Mouse (Mus musculus) left cerebral cortex, postnatal 4 days (tissue): ENCODE data around the gene Arid1b. TPM values are rescaled to one million over a fixed set of nuclear protein-coding genes. Genes with fewer than 3 reads are reported as not detected.

Source experiments
- DNase-seq: peaks from one replicate; pipeline ENCODE4 v3.0.0-alpha.2; 2022
- intact Hi-C: fragments of 180-260 bp; cut with DNase I; formaldehyde crosslinking; loops from one replicate; pipeline ENCODE4 v1.15.1; 2025
- total RNA-seq, 2 experiments: library from RNA; stranded (reverse); gene quantifications; 2 replicates each; pipeline ENCODE4 v1.2.3; 2021

The Arid1b gene
- total RNA-seq, 2 experiments from 2014 or later, result 103 to 107 TPM

GRCm38 (mm10) chr17:5293653-5294584, 299.8 kb downstream of the Arid1b start:
- intact Hi-C loops, result no loop called here

DNA sequence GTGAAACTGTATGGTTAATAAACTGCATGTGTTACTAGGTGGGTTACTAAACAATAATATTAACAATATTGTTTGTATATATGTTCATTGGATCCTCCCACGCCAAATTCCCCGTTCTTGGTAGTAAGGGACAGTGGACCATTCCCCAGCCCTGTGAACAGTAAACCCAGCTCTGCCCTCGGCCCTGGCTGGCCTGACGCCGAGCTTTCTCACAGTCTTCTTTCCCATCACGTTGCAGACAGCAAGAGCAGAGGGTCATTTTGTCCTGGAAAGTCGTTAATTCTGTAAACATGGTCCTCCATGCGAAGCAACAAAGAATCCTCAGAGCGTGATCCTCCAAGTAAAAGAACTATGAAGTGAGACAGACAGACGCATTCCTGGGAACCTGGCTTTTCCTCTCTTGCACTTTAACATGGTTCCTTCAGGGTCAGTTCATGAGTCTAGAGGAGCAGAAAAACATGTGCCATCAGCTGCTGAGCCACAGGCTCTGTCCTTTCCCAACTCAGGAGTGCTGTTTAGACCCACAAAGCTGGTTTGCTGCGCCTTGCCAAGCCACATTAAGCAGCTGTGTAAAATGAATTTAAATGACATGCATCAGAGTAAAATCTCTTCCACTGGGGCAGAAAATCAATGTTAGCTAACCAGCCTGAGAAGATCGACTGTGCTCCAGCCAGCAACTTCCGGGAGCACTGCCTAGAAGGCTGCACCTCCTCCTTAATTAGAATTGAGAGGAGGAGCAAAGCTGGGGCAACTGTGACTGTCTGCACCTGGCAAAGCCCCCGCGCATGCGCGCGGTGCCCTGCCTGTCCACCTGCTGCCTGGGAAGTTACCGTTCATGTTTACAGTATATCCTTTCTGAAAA, 301.2 kb downstream of the Arid1b start:
- intact Hi-C loops, result no loop called here
- DNase-seq, result peak; percentile 81

More at GRCm38 (mm10) chr17:5293653-5294584, 299.8 kb downstream of the Arid1b start:
- no peak for DNase-seq

DNA sequence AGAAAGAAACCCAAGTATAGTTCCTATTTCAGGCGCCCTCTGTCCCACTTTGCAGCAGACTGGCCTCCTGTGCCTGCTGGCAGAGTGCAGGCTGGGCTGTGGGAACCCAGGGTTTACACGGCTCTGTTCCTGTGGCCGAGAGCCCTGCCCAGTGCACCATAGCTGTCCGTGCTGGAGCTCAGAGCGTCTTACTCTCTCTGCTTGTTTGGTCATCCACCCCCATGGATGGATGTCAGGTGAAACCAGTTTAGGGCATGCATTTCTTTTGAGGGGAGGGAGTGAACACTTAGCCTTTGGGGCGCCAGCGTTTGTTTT, 301.8 kb downstream of the Arid1b start:
- intact Hi-C loops, result no loop called here

GRCm38 (mm10) chr17:5297491-5297890, 303.4 kb downstream of the Arid1b start:
- DNase-seq, result peak; percentile 71
- intact Hi-C loops, result no loop called here

More for the DNA sequence above, 301.8 kb downstream of the Arid1b start:
- no peak for DNase-seq

DNA sequence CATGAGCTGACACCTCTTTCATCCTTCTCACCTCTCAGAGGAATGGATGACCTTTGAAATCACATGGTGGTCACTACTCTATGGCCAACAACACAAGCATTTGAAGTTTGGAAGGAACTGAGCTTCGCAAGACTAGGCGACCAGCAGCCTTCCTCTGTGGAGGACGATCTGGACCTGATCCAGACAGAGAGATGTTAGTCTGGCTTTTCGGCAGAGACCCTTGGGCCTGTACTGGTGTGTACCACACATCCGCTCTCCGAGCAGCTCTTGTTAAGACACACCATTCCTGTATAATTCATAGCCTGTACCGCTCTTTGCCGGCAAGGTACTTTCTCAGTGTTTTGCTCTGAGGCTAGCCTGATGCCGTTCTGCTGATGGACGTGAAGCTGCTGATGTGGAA, 303.9 kb downstream of the Arid1b start:
- intact Hi-C loops, result no loop called here
- no peak for DNase-seq

- DNase-seq, result peak; percentile 77
- intact Hi-C loops, result no loop called here
Observed at GRCm38 (mm10) chr17:5298891-5299559, 304.9 kb downstream of the Arid1b start.

DNA sequence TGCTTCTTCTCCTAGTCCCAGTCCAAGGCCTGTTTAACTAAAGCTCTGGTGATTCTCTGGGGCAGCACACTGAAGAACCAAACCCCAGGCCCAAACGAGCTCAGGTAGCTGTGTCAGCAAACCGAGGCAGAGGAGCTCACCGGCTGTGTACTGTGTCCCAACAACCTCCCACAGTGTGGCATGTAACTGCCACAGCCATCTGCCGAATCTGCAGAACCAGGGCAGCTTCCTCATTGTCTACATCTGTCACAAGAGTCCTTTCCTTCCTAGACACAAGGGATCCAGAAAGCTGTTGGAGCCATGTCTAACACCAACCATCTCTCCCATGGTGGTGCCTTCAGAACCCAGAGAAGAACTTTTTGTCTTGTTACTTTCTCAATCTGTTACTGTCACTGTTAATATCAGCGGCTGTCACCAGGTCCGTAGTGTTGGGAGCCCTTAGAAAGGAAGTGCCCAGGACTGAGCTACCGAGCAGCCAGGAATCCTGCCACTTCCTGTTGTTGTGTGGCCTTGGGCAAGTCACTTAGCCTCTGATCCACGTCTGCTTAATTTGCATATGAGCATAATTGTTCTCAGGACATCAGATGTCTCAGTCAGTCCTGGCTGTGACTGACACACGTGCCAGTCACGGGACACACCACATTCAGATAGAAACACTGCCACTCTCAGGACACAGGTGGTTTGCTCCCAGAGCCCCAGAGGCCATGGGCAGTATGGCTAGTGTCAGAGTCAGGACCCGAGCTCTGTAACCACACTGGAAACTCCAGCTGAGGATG, 309.0 kb downstream of the Arid1b start:
- intact Hi-C loops, result no loop called here
- DNase-seq, result no peak

- DNase-seq, result no peak
- intact Hi-C loops, result no loop called here
Observed at GRCm38 (mm10) chr17:5305783-5306477, 311.8 kb downstream of the Arid1b start.

- no peak for DNase-seq
- intact Hi-C loops, result no loop called here
Observed at GRCm38 (mm10) chr17:5309930-5310329, 315.8 kb downstream of the Arid1b start.

GRCm38 (mm10) chr17:5310425-5310888, 316.3 kb downstream of the Arid1b start:
- intact Hi-C loops, result no loop called here
- no peak for DNase-seq

DNA sequence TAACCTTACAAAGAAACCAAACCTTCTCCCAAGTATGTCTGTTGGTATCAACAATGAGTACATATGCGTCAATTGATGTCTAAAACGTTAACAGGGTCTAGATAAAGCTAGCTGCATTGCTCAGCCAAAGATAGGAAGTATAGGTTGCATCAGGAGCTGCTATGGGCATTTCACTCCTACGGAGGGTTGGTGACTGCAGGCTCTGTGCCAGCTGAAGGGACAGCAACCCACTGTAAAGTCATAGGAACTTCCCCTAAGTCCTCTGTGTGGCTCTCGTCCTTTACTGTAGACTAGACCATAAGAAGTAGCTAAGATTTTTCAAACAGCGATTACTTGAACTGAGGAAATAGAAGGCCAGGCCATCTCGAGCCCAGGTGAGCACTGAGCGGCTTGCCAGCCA, 316.9 kb downstream of the Arid1b start:
- no peak for DNase-seq
- intact Hi-C loops, result no loop called here

DNA sequence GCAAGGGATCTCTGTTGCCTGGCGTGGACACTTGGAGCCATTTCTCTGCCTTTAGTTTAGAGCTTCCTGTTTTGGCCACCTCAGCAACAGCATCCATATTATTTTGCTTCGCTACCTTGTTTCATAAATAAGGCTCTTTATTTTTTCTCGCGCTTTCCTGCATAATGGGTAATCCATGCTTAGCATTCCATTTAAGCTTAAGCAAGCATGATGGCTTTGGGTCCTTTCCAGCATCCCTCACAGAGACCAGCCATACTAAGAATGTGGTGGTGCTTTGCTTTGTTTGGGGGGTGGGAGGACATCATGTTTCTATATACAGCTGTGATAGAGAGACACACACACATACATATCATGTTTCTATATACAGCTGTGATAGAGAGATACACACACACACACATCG, 318.2 kb downstream of the Arid1b start:
- intact Hi-C loops, result no loop called here
- DNase-seq, result no peak

DNA sequence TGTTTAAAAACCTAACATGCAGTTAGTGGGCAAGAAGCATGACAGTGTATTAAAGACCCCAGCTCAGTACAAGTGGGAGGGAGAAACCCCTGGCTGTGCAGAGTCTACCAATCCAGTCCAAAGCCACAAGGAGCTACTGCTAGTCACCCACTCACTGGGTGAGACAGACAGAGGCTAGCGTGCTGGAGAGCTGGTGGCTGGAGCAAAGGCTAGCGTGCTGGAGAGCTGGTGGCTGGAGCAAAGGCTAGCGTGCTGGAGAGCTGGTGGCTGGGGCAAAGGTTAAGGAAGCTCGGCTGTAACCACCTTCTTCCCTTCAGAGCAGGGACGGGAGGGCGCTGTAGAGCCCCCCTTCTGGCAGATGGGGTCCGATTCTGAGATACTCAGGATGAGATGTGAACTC, 320.6 kb downstream of the Arid1b start:
- DNase-seq, result no peak
- intact Hi-C loops, result no loop called here

DNA sequence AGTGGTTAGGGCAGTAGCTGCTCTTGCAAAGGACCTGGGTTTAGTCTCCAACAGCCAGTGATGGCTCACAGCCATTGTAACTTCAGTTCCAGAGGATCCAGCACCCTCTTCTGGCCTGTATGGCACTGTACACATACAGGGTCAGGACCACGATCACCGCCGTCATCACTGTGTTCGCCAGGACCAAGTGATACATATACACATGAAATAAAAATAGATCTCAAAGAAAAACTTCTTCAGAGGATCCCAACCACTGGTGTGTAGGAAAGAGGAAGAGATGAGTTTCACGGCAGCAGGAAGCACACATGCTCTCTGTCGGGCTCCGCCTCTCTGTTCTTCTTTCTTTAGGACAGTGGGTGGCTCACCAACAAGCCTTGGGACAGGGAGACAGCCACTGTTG, 322.4 kb downstream of the Arid1b start:
- DNase-seq, result no peak
- intact Hi-C loops, result no loop called here

GRCm38 (mm10) chr17:5321589-5322225, 327.6 kb downstream of the Arid1b start:
- intact Hi-C loops, result no loop called here
- peak; percentile 41 for DNase-seq

DNA sequence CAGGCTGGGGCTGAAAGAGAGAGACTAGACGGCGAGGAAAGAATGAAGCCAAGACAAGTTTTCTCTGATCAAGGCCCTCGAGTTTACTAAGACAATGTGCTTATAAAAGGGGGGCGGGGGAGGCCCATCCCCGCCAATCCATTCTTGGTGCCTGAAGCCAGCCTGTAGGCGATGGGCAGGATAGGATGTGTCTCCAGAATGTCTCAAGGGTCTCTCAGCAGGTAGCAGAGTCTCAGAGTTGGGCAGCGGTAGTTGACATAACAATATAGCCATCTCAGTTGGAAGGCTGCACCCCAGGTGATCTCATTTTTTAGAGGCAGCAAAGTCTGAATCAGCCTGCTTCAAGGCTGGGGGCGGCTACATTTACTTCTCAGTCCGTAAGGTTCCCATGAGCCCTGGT, 328.5 kb downstream of the Arid1b start:
- DNase-seq, result no peak
- intact Hi-C loops, result no loop called here

GRCm38 (mm10) chr17:5323746-5324145, 329.6 kb downstream of the Arid1b start:
- peak; percentile 36 for DNase-seq
- intact Hi-C loops, result no loop called here

- DNase-seq, result peak; percentile 43
- intact Hi-C loops, result no loop called here
Observed at GRCm38 (mm10) chr17:5324236-5324876, 330.2 kb downstream of the Arid1b start.

DNA sequence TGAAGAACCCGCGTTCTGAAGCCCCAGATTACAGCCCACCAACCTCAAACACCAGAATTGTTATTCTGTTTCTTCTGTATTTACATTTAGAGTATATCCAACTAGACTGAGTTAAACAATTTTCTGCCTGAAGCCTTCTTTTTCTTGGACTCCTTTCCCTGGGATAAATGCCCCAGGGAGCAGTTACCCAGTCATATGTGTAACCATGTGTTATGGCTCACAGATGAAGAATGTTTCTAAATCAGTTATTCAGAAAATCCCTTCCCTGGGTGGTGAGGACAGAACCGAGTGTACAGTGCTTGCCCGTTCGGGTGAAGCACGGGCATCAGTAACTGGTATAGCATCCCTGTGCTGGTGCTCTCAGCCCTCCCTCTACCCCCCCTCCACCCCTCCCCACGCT, 332.6 kb downstream of the Arid1b start:
- DNase-seq, result no peak
- intact Hi-C loops, result no loop called here
